Mouse (Mus musculus) induced T-regulatory cell, adult 2 months (primary cell): Measurements from ENCODE around the gene Gm3005.
"Not testable (repeated sequence)": the region's sequence is repeated elsewhere in the genome, so short reads cannot be mapped to it uniquely, and the experiment has no call there.

Source experiments
- DNase-seq: peaks from one replicate; pipeline ENCODE4 v3.0.0-alpha.2; 2012; ENCODE audit warnings: low read depth

Gm3005 gene

GRCm38 (mm10) chr14:3427803-3428202 is at the start of gene Gm3005:
Gm3005 (plus strand) TSS chr14:3428103.
- not testable (repeated sequence) for DNase-seq

DNA sequence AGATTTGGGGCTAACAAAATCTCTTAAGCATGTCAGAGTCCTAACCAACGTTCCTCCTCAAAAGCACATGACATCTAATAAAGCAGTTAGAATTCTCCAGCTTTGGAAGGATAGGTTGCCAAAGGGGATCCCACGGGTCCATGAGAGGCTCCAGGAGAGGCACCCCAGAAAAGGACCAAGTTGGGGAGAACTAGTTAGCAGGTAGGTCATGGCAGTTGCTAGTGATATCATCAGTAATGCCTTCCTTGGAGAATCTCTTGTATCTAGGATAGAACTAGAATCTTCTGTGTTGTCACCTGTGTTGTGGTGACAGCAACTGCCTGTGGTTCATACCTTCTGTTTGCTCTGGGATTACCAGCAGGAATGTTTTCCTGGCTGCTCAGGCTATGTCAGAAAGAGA is 33.1 kb upstream of the Gm3005 start, which contains the start of gene Gm10413:
TSS of gene Gm10413 (plus strand) at position 301 of the 400 bp plus-strand sequence.
- DNase-seq = not testable (repeated sequence)

DNA sequence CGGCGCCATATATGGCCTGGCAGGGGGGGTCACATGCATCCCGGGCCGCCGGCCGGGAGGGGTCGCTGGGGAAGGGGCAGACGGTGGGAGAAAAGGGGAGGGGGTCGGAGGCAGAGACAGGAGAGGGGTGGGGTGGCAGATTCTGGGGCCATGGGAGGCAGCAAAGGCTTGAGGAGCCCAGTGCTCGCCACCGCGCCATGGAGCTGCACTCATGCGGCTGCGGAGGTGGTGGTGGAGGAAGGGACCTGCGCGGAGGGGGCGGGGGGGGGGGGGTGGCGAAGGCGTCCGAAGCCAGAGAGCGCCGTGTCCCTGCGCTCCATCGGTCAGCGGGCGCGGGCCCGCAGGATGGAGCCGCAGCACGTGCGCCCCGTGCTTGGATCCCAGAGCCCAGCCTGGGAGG is 15.6 kb upstream of the Gm3005 start, which contains the start of gene Gm10409:
TSS of gene Gm10409 (plus strand) at position 301 of the 400 bp plus-strand sequence.
- DNase-seq = not testable (repeated sequence)

- DNase-seq = not testable (repeated sequence)
These were observed 21.2 kb downstream of the Gm3005 start, which contains the start of gene Gm10408 for GRCm38 (mm10) chr14:3449079-3449478. Gm10408 (plus strand) TSS chr14:3449379.

DNA sequence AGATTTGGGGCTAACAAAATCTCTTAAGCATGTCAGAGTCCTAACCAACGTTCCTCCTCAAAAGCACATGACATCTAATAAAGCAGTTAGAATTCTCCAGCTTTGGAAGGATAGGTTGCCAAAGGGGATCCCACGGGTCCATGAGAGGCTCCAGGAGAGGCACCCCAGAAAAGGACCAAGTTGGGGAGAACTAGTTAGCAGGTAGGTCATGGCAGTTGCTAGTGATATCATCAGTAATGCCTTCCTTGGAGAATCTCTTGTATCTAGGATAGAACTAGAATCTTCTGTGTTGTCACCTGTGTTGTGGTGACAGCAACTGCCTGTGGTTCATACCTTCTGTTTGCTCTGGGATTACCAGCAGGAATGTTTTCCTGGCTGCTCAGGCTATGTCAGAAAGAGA is 206.3 kb downstream of the Gm3005 start, which contains the start of gene Gm3012:
TSS of gene Gm3012 (plus strand) at position 301 of the 400 bp plus-strand sequence.
- not testable (repeated sequence) for DNase-seq
